Mouse (Mus musculus) testis, adult 2 months (tissue): ENCODE measurements around the gene Lipm.

ENCODE experiments used
- CTCF ChIP-seq: fragments of 200-500 bp; IDR thresholded peaks from 2 replicates; pipeline ENCODE4 v1.5.1; 2012; ENCODE audit warnings: low read depth, mild to moderate bottlenecking, inconsistent platforms, low read length, moderate library complexity; ENCODE audit not compliant: control insufficient read depth, insufficient read depth, insufficient replicate concordance
- POLR2A ChIP-seq: fragments of 200-500 bp; IDR thresholded peaks from 2 replicates; pipeline ENCODE4 v1.6.1; 2012; ENCODE audit warnings: low read depth, mild to moderate bottlenecking, inconsistent platforms, low read length, moderate library complexity; ENCODE audit not compliant: control insufficient read depth

GRCm38 (mm10) chr19:34167896-34168661 is 67.3 kb downstream of the Lipm start:
- TF ChIP-seq CTCF (no peak), POLR2A (no peak)
